Mouse (Mus musculus): ENCODE measurements around the gene Mrps21. TPM values are rescaled to one million over a fixed set of nuclear protein-coding genes. Genes with fewer than 3 reads are reported as not detected.

Mrps21 gene
- total and polyA plus RNA-seq, 3 experiments, result 174 to 350 (median 314) TPM

GRCm38 (mm10) chr3:95856115-95856514 is 15.2 kb downstream of the Mrps21 start:
- Histone ChIP-seq H3K27me3 (ENCODE audit: control insufficient read depth, insufficient read depth, low read length) (no peaks in the 10 kb centered on the region), H3K4me3 (peak overlapping the region; percentile 84), H3K79me2 (replicated peaks; ENCODE audit: control insufficient read depth, insufficient read depth, low read length) (no peaks in the 10 kb centered on the region), H3K4me1 (ENCODE audit: control insufficient read depth, insufficient read depth, low read length) (peaks cover 1% of the 10 kb centered on the region; the same call in 1 of the 2 replicates), H3K9ac (ENCODE audit: low read depth, low read length) (peak overlapping the region; percentile 58), H3K36me3 (ENCODE audit: control insufficient read depth, insufficient read depth, low read length) (peaks cover 11% of the 10 kb centered on the region), H3K27ac (peak overlapping the region; percentile 80)
- intact Hi-C loops (cut with DNase I), result no loop called here
- DNase-seq, result no peak
- whole genome bisulfite sequencing, result 24% methylated on average over 7 of the region's 7 CpGs
- TF ChIP-seq EP300 (IDR thresholded peaks at IDR 0.05; ENCODE audit: insufficient read depth, low read depth, low read length) (no peak), POLR2A (IDR thresholded peaks at IDR 0.05; ENCODE audit: insufficient read depth, low read depth, low read length) (no peak), CTCF (IDR thresholded peaks at IDR 0.05) (no peak)

DNA sequence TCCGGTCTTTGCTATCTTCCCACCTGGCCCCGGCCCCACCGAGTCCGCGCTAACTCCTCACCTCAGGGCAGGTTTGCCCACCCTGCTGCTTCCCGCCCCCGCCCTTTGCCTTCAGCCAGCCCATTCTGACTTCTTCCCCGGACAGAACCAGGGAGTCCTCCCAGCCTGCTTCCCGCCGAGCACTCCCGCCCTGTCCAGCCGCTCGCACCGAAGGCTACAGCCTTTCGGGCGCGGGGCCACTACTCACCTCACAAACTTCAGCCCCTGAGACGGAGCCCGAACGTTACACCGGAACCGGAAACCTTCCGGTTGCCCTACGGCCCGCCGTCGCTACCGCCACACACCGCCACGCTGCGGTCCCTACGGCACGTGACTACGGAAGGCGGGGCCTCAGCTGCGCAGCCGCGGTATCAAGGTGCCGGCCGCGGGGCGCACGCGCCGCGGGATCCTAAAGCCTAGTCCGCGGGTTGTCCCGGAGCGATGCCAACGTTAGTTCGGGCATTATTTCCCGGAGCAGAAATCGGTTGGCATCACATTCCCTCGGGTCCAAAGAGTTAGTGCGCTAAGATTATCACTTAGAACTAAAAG is 15.7 kb downstream of the Mrps21 start, which contains the start of gene Prpf3:
Gene Prpf3, minus strand, starts transcription at position 384 of the 588 bp plus-strand sequence.
- Histone ChIP-seq H3K4me3 (peak within 1 kb of the TSS; percentile 84), H3K36me3 (ENCODE audit: control insufficient read depth, insufficient read depth, low read length) (peaks cover 16% of the 10 kb centered on the region), H3K27me3 (ENCODE audit: control insufficient read depth, insufficient read depth, low read length) (no peaks in the 10 kb centered on the region), H3K27ac (peak within 1 kb of the TSS; percentile 80), H3K9ac (ENCODE audit: low read depth, low read length) (peak within 1 kb of the TSS; percentile 98), H3K79me2 (replicated peaks; ENCODE audit: control insufficient read depth, insufficient read depth, low read length) (no peaks in the 10 kb centered on the region), H3K4me1 (ENCODE audit: control insufficient read depth, insufficient read depth, low read length) (peaks cover 1% of the 10 kb centered on the region; the same call in 1 of the 2 replicates)
- peak; percentile 97 to 98 for DNase-seq
- intact Hi-C loops (cut with DNase I), result no loop called here
- under 1% methylated on average over 56 of the region's 56 CpGs for WGBS
- TF ChIP-seq EP300 (IDR thresholded peaks at IDR 0.05; ENCODE audit: insufficient read depth, low read depth, low read length) (peak; percentile 33; the same call in 1 of the 2 replicates), POLR2A (IDR thresholded peaks at IDR 0.05; ENCODE audit: insufficient read depth, low read depth, low read length) (peak; percentile 94), CTCF (IDR thresholded peaks at IDR 0.05) (peak; percentile 32)

GRCm38 (mm10) chr3:95851317-95851716 is 20.0 kb downstream of the Mrps21 start:
- peaks cover 1% of the 10 kb centered on the region; the same call in 1 of the 2 replicates for H3K4me1 ChIP-seq (ENCODE audit: control insufficient read depth, insufficient read depth, low read length)
- no peak for DNase-seq
- intact Hi-C loops (cut with DNase I), result no loop called here
- H3K27ac ChIP-seq, result peak overlapping the region; percentile 67; the same call in 1 of the 2 replicates
- H3K27me3 ChIP-seq (ENCODE audit: control insufficient read depth, insufficient read depth, low read length), result no peaks in the 10 kb centered on the region
- peaks cover 29% of the 10 kb centered on the region for H3K36me3 ChIP-seq (ENCODE audit: control insufficient read depth, insufficient read depth, low read length)
- WGBS, result 81% methylated on average over 8 of the region's 8 CpGs
- no peak overlapping the region for H3K4me3 ChIP-seq
- no peak for TF ChIP-seq CTCF (IDR thresholded peaks at IDR 0.05)
- TF ChIP-seq EP300 (IDR thresholded peaks at IDR 0.05; ENCODE audit: insufficient read depth, low read depth, low read length), result no peak
- TF ChIP-seq POLR2A (IDR thresholded peaks at IDR 0.05; ENCODE audit: insufficient read depth, low read depth, low read length), result no peak
- no peak overlapping the region for H3K9ac ChIP-seq (ENCODE audit: low read depth, low read length)
- H3K79me2 ChIP-seq (replicated peaks; ENCODE audit: control insufficient read depth, insufficient read depth, low read length), result no peaks in the 10 kb centered on the region; the same call in 1 of the 2 replicates

DNA sequence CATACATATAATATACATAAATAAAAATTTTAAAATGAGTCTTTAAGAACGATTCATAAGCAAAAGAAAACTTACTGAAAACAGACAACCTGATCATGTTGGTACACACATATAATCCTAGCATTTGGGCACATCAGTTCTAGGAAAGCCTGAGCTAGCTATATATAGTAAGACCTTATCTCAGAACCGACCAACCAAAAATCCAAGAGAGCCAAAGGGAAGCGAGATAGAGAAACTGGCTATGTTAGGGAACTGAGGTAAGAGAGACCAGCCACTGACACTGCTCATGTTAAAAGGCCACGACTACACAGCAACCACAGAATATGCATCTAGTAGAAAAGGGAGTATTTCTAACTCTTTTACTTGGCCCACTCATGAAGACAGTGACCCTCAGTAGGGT is 20.7 kb downstream of the Mrps21 start:
- Histone ChIP-seq H3K27me3 (ENCODE audit: control insufficient read depth, insufficient read depth, low read length) (no peaks in the 10 kb centered on the region), H3K79me2 (replicated peaks; ENCODE audit: control insufficient read depth, insufficient read depth, low read length) (no peaks in the 10 kb centered on the region; the same call in 1 of the 2 replicates), H3K4me3 (no peak overlapping the region), H3K9ac (ENCODE audit: low read depth, low read length) (no peak overlapping the region), H3K4me1 (ENCODE audit: control insufficient read depth, insufficient read depth, low read length) (peaks cover 1% of the 10 kb centered on the region; the same call in 1 of the 2 replicates), H3K36me3 (ENCODE audit: control insufficient read depth, insufficient read depth, low read length) (peaks cover 29% of the 10 kb centered on the region), H3K27ac (peak overlapping the region; percentile 69)
- no peak for DNase-seq
- intact Hi-C loops (cut with DNase I), result no loop called here
- TF ChIP-seq POLR2A (IDR thresholded peaks at IDR 0.05; ENCODE audit: insufficient read depth, low read depth, low read length) (no peak), EP300 (IDR thresholded peaks at IDR 0.05; ENCODE audit: insufficient read depth, low read depth, low read length) (no peak), CTCF (IDR thresholded peaks at IDR 0.05) (no peak)
- WGBS, result 32% methylated on average over 4 of the region's 4 CpGs

DNA sequence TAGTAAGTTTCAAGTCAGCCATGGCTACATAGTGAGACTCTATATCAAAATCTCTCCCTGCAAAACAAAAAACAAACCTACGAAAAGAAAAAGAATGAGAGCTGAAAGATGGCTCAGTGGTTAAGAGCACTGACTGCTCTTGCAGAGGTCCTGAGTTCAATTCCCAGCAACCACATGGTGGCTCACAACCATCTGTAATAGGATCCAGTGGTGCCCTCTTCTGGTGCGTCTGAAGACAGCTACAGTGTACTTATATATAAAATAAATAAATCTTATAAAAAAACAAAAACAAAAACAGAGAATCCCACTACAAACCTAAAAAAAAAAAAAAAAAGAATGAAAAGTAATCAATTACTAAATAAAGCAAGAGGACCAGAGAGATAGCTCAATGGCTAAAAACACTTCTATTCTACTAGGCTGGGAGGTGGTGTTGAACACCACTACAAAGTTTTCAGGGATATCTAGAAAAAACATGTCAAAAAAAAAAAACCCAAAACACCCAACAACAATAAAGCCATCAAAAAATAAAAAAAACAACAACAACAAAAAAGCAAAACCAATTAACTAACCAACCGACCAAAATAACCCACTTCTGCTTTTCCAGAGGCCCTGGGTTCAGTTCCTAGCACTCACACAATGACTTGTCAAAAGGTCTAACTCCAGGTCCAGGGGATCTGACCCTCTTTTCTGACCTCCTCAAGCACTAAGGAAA is 28.7 kb downstream of the Mrps21 start:
- Histone ChIP-seq H3K79me2 (replicated peaks; ENCODE audit: control insufficient read depth, insufficient read depth, low read length) (no peaks in the 10 kb centered on the region), H3K4me1 (ENCODE audit: control insufficient read depth, insufficient read depth, low read length) (no peaks in the 10 kb centered on the region)
- TF ChIP-seq EP300 (IDR thresholded peaks at IDR 0.05; ENCODE audit: insufficient read depth, low read depth, low read length) (no peak), POLR2A (IDR thresholded peaks at IDR 0.05; ENCODE audit: insufficient read depth, low read depth, low read length) (no peak), CTCF (IDR thresholded peaks at IDR 0.05) (peak; percentile 47)

GRCm38 (mm10) chr3:95839250-95839649 is 32.1 kb downstream of the Mrps21 start:
- no peak overlapping the region for H3K4me3 ChIP-seq
- no peak overlapping the region for H3K27ac ChIP-seq
- H3K27me3 ChIP-seq (ENCODE audit: control insufficient read depth, insufficient read depth, low read length), result no peaks in the 10 kb centered on the region
- no peaks in the 10 kb centered on the region for H3K4me1 ChIP-seq (ENCODE audit: control insufficient read depth, insufficient read depth, low read length)
- DNase-seq, result no peak
- peaks cover 4% of the 10 kb centered on the region for H3K36me3 ChIP-seq (ENCODE audit: control insufficient read depth, insufficient read depth, low read length)
- WGBS, result 86% methylated on average over 2 of the region's 2 CpGs
- no peaks in the 10 kb centered on the region for H3K79me2 ChIP-seq (replicated peaks; ENCODE audit: control insufficient read depth, insufficient read depth, low read length)
- H3K9ac ChIP-seq (ENCODE audit: low read depth, low read length), result no peak overlapping the region
- intact Hi-C loops (cut with DNase I), result no loop called here
- no peak for TF ChIP-seq EP300 (IDR thresholded peaks at IDR 0.05; ENCODE audit: insufficient read depth, low read depth, low read length)
- TF ChIP-seq CTCF (IDR thresholded peaks at IDR 0.05), result no peak
- TF ChIP-seq POLR2A (IDR thresholded peaks at IDR 0.05; ENCODE audit: insufficient read depth, low read depth, low read length), result no peak

More for the DNA sequence above, 28.7 kb downstream of the Mrps21 start:
- no peak overlapping the region for H3K27ac ChIP-seq
- intact Hi-C loops (cut with DNase I), result no loop called here
- H3K9ac ChIP-seq (ENCODE audit: low read depth, low read length), result no peak overlapping the region
- no peak overlapping the region for H3K4me3 ChIP-seq
- peaks cover 4% of the 10 kb centered on the region for H3K36me3 ChIP-seq (ENCODE audit: control insufficient read depth, insufficient read depth, low read length)
- H3K27me3 ChIP-seq (ENCODE audit: control insufficient read depth, insufficient read depth, low read length), result no peaks in the 10 kb centered on the region
- no peak for DNase-seq
- WGBS, result 87% methylated on average over 3 of the region's 3 CpGs

Measured in heart, adult 2 months (tissue).